Mouse (Mus musculus) retina, postnatal 7 days (tissue): ENCODE data around the gene Gm45062.

Source experiments
- DNase-seq: peaks from one replicate; pipeline ENCODE4 v3.0.0-alpha.2; 2012; ENCODE audit warnings: low read depth, low spot score

Gm45062 gene

DNA sequence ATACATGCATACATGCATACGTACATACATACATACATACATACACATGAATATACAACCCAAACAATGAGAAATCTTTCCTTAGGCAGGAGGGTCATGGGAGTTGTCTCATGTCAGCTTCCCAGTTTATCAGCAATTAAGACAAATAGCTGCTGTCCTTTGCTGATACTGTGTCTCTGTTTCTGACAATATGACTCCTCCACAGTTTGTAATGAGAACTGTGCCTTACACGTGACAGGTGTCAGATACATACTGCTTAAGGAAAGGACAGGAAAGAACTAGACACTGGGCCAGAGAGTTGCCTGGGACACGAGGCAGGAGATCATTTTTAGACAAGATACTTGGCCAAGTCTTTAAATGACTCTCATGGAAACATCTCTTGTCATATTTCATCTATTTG is 215.1 kb downstream of the Gm45062 start:
- no peak for DNase-seq

DNA sequence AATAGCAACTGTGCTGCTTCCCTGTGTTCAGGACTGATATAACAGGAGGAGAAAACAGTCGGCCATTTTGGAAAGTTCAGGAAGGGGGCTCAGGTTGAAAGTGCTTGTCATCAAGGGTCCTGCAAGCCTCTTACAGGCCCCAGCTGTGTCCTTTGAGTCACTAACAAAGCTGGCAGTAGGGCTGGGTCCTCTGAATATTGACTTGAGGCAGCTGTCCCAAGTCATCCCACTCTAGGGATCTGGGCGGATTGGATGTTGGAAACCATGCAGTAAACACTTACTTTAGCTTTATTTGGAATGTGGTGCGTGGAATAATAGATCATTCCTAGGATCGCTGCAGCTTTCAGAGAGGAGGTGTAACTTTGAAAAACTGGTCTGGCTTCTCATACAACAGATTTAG is 215.6 kb downstream of the Gm45062 start:
- no peak for DNase-seq

DNA sequence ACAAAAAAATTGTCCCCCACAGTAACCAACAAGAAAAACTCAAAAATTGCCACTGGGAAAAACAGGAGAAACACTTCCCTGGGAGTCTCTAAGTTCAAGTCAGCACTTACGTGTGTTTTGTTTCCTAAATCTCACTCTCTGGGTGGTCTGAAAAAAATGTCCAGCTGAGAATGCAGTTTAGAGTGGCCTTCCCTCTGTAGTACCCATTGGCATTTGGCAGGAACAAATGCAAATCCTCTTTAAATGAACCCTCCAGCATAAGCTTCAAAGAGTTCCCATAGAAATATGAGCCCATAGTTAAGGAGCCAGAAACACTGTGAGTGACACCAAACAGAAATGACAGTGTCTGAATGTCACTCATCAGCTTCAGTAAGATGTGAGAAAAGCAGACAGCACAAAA is 219.9 kb downstream of the Gm45062 start:
- DNase-seq: no peak

DNA sequence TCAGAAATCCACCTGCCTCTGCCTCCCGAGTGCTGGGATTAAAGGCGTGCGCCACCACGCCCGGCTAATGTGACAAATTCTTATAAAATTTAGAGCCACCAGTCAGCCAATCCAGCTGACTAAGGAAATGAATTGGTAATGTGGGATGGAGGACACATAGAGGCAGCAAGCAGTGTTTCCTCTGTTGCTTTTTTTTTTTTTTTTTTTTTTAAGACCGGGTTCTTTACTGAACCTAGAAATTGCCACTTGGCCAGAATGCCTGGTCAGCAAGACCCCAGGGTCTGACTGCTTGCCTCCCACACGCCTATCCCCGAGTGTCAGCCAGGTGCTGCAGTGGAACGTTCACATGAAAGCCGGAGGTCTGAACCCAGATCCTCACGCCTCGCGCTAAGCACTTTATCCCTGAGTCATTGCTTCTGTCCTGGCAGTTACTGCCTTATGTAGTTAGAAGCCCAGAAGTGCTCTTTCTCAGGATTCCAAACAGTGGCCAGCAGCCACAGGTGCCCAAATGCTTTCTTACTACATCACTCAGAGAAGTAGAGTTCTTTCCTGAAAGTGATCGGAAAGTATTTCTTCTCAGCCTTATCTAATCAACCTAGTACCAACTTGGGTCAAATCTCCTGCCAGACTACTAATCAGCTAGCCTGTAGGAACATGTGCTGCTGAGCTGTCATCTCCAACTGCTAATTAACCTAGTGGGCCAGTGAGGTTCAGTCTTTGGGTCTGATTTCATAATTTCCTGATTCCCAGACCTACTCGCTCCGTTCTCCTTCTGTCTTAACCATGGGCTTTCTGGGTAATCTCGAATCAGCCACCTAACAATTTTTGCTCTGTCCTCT is 225.4 kb downstream of the Gm45062 start:
- DNase-seq: no peak

DNA sequence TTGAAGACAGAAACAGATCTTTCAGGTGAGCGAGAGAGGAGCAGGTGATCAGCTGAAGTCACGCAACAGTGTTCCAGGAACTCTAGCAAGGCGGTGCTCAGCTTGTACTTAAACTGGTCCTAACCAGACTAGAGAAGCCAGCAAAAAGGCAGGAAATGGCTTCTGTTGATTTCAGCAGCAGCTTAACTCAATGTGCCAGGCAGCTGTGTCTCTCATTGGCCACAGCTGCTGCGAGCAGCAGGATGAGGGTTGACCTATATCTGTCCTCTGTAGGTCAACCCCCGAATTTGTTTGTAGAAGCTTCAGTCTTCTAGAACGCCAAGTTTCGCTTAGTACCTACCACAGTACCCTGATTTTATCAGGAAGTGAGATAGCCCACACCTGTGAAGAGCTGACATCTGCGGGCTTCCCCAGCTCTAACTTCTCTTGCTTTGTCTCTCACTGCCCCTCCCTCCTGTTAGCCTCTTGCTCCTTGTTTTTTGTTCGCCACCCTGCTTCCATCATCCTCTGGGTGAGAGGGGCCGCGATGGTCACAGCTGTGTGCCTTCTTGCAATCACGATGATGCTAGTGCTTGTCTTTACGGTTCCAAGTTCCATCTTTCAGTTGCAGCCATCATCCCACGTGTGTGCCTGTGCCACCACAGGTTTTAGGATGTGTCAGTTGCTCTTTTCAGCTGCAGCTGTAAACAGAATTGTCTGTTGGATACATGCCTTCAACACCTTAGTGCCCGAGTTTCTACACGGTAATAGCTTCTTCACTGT is 226.3 kb downstream of the Gm45062 start:
- no peak for DNase-seq

DNA sequence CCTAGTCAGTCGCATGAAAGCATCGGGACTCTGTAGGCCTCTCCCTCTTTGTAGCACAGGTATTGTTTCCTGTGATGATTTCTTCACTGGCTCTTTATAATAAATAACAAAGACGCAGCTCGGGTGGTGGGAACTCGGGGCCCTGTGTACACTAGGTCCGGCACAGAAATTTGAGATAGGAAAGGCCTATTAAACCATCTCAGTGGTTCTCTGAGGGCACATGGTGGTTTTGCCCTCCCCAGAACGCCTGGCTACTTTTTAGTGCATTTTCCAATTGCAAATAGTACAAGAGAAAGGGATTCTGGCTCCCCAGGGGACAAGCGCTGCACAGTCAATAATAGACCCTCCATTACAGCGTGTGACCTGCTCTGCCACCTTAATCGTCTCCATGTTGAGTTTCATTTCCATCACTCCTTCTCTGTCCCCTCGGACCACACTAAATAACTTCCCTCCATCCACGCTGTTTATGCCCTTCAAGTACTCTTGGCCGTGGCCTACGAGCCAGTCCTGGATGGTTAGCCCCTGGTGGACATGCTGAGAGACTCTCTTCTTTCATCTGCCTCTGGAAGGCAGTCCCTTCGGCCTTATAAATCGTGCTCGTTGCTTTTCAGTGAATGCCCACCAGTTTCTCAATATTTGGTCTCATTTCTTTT is 227.3 kb downstream of the Gm45062 start:
- DNase-seq: no peak

DNA sequence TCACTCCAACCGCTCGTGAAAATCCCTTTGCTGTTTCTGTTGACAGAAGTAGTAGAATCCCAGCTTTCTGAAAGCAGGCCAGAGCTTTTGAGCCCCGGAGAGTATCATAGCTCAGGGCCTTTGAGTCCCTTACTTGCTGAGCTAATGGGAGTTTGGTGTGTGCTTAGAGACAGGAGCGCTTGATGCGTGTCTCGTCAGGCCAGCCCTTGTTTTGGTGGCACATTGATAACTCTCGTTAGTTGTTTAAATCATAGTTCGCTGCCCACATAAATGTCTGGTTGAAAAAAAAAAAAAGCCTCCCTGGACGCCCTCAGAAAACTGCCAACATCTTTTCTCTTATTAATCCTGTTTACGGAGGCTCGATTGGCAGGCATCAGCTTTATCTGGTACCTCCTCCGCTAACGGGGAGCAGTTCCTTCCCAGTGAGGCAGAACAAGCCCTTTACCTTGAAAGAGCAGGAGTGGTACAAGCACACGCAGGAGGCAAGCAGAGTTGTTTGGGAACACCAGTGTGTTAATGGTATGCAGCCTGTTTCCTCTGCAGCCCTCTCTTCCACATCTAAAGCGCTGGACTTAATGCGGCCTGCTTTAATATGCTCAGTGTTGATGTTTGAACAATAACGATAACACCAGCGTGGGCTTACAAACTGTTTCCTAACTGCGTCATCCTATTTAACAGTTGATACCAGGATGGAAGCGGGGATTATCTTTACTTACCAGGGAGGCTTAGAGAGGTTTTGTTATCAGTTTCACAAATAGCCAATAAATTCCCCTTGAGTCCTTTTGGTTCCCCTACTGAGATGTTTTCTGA is 228.0 kb downstream of the Gm45062 start:
- DNase-seq: no peak

DNA sequence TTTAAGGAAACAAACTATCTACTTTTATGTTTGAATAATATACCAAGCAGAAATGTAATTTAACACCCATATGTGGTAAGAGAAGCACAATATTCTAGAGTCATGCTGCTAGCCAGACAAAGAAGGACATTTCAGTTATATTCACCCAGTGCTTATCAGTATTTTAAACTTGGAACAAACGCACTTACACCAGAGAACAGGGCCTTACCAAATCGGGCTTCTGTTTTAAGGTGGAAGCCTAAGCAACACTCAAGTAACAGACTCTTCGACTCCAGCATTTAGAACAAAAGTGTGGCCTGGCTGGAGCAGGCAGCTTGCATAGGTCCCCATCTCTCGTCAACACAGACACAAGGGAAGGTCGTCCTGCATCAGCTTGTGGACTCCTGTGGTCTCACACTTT is 229.0 kb downstream of the Gm45062 start:
- no peak for DNase-seq

DNA sequence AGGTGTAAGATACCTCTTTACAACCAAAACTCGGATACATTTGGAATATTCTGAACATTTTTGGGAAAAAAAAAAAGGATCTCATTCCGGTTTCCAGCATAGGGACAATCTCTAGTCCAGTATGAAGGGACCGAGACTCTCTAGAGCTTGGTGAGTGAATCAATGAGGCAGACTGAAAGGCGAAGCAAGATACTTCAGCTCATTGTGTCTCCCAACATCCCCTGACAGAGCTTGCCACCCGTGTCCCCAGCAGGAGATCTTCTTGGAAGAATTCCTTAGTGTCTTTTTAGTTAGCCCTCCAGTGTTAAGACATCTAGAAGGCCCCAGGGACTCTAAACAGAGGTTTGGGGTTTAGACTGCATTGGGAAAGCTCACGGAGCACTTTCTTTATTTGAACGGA is 230.0 kb downstream of the Gm45062 start:
- DNase-seq: no peak

DNA sequence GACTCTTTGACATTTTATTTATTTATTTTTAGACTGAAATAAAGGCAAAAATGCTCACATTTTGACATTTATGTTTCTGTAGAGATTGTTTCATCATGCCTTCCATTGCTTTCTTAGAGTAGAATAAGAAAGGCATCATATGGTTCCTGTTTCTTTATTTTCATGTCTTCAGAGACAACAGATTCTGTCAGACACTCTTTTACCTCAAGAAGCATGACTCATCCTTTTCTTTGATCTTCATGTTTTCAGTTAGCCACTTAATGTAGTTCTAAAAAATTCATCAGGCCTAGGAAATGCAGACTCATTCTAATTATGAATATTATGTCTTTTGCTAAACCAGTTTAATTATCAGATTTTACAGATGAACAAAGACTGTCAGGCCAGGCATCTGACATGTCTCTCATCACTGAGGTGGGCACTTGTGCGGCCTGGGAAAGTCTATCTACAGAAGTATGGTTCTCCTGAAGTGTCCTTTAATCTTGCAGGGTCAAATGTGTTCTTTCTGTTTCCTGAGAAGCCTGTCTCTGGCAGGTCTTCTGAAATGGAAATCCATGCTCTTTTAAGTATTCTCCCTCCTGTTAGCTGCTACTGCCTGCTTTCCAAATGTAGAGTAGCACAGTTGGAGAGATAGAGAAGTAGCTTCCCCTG is 230.8 kb downstream of the Gm45062 start:
- DNase-seq: no peak

DNA sequence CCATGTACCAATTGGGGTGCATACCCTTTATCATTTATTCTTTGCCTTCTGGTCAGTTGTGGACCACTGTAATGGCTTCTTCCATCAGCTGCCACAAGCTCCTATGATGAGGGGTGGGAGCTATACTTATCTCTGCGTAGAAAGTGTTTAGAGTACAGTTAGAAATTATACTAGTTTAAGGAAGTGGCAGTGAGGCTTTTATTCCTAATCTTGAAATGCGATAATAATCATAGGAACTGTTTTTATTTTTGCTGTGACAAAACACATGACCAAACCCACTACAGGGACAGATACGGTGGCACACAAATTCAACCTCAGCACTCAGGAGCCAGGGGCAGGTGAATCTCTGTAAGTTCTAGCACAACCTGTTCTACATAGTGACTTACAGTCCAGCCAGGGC is 233.0 kb downstream of the Gm45062 start:
- no peak for DNase-seq

DNA sequence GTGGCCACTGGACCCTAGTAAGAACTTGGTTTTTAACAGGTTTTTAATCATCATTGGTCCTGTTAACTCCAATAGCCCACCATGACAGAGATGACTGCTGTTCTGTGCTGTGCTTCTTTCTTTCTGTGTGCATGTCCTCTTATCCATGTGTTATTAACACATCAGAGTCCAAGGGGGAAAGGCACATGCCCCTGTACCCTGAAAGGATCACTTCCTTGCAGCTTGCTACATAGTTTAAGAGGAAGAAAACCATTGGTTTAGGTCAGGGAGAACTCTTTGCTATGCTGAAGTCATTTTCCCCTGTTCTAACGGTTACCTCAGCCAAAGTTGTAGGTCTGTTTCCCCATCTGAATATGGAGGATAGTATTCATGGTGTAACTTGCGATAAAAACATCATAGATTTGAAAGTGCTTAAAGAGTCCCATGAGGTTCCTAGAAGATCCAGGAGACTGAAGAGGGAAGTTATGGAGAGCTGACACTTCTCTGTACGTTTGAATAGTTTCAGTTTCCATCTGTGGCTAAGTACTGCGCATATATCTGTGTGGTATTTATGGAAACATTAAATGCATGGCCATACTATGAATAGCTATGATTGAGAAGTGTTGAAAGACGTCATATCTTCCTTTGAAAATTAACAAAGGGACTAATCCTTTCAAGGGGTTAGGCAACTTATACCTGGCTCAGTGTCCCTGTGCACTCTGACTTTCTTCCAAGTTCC is 236.0 kb downstream of the Gm45062 start:
- no peak for DNase-seq

DNA sequence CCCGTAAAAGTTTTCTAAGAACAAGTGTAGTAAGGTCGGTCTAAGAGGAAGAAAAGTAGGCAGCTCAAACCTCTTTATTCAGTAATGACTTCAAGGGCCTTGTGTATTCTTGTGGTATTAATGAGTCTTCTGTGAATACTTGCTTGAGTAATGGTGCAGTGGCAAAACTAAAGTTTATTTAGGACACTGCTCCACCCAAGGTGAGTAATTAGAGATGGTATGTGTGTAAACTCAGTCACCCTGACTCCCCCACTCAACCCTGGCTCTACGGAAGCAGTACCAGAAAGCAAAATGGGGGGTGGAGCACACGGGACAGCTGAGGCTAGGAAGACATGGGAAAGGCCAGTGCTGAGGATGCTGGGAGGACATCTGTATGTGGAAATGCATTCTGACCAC is 236.6 kb downstream of the Gm45062 start:
- no peak for DNase-seq

DNA sequence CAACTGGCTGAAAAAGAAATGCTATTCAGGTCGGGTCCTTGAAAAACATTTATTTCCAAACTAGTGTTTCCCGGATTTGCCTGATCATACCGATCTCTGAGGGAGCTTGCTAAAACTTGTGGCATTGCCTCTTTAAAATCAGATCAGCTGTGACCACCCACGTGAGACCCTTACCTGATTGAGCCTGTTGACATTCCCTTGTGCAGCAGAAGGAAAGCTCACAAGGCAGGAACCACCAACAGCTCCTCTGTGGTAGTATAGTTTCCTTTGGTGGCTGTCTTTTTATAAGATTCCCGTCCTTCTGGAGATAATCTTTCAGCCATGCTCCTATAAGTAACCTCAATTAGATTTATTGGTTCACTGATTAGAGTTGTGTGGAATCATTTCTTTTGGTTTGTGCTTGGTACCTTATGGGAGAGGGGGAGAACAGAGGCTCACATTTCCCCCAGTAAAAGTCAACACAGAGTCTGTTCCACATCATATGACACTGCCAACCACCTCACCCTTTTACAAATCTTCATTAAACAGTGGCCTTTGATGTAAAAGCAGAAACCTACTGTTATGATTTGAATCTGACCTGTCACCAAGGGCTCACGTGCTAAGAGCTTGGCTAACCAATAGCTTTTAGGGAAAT is 238.1 kb downstream of the Gm45062 start:
- DNase-seq: no peak

DNA sequence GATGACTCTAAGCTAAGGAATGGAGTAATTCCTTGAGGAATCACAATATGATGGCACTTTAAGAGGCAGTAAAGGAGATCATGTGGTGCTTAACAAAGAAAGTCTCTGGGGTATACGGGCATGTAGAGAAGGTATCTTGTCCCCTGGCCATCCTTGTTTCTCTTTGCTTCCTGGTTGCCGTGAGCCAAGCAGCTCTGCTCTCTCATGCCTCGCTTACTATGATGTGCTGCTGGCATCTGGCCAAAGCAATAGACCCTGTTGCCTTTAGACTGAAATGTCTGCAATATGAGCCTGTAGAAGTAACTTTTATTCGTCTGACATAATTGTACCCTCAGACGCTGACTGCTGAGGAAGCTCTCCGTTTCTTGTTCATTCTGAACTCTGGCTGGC is 238.6 kb downstream of the Gm45062 start:
- no peak for DNase-seq

DNA sequence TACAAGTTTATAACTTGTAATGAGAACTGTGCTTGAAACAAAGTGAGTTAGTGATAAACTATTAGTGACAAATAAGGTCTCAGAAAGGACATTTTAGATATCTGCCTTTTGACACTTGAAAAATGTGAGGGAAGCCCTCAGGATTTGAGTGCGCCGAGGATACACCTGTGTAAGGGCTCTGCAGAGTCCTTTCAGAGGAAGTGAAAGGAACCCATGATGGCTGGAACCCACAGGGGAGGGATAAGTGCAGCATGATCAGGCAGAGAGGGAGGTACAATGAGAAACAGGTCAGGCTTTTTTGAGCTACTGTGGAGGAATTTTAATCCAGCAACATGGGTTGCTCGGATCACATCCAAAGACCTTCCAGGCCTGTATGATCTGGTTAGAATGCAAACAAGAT is 239.7 kb downstream of the Gm45062 start:
- no peak for DNase-seq

DNA sequence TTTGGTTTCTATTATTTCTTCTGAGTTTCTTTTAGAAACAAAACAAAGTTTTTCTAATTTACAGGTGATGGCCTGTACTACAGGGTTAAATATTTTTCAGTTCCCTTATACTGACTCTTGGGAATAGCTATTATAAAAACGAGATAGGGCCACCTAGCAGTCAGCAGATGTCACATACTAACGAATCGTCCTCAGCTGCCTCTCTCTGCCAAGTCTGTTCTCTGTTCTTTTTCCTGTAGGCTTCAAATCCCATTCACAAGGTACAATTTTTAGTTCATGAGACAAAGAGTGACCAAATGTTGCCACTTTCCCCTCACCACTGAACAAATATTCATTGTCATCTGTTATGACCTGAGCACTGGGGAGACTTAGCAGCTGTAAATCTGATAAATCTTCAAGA is 244.7 kb downstream of the Gm45062 start:
- DNase-seq: no peak

DNA sequence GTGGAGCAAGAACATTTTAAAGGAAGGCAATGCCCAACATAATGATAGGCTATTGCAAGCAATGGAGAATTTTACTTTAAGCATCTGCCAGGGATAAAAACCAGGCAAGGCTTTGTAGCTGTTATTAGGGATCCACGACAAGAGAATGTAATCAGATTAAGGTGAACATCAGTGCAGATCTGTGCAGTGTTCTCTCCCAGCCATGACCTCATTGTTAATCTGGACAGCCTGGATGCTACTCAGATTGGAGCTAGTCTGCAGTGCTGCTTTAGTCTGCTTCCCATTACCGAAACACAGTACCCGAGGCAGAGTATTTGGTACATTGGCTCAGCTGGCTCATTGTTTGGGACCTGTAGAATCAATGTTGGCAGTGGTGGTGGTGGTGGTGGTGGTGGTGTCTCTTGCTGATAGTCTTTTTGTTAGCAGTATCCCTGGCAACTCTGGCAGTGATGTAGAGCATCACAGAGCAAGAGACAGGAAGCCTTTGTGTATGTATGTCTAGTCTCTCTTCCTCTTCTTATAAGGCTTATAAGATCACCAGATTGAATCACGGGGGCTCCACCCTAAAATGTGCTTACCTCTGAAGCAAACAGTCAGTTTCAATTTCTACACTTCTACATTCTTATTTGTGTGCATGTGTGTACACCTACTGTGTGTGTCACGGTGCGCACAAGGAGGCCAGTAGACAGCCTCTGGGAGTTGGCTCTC is 245.4 kb downstream of the Gm45062 start:
- DNase-seq: no peak

DNA sequence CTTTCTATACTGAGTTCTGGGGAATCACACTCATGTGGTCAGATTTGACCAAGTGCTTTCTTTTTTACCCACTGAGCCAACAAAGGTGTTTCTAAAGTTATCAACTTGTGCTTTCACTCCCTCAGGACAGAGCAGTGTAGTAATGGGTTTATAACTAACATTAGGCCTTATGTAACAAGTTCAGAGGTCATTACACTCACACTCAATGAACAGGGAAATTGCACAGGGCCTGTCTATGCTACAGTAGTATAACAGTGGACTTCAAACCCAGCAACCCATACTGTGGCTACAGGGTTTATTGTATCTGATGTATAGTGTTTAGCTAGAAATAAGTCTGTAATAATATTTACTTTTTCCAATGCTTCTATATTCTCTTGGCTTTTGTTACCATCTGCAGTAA is 247.4 kb downstream of the Gm45062 start:
- DNase-seq: no peak
